Mouse (Mus musculus) heart, postnatal 0 days (tissue): ENCODE measurements around the gene Dhdh.
A peak's percentile ranks its signal among the peaks of the same experiment; 100 is the strongest.

Experiments used
- CTCF ChIP-seq: IDR thresholded peaks from 2 replicates; pipeline ENCODE4 v1.5.1; 2016; ENCODE audit warnings: antibody characterized with exemption, control low read depth, low read depth
- EP300 ChIP-seq: IDR thresholded peaks from 2 replicates; pipeline ENCODE4 v1.6.1; 2016; ENCODE audit warnings: antibody characterized with exemption, low read depth

- TF ChIP-seq CTCF (peak; percentile 58), EP300 (no peak)
These were observed 41.1 kb downstream of the Dhdh start for GRCm38 (mm10) chr7:45447325-45447990.
